Mouse (Mus musculus) intestine, embryonic 15.5 days (tissue): ENCODE results near the gene Ltbp1. TPM values are rescaled to one million over a fixed set of nuclear protein-coding genes. Genes with fewer than 3 reads are reported as not detected.

Source experiments
- ATAC-seq: fragments of 200-750 bp; cut with Nextera tagmentation; 2 replicates; pipeline ENCODE4 v1.8.0; 2017; ENCODE audit warnings: moderate TSS enrichment, moderate library complexity
- H3K27ac ChIP-seq: fragments of 300-500 bp; sonication (generic); 2 replicates; pipeline ENCODE4 v1.5.1; 2015; ENCODE audit warnings: mild to moderate bottlenecking, inconsistent platforms
- H3K27me3 ChIP-seq: fragments of 300-500 bp; sonication (generic); replicated peaks from 2 replicates; pipeline ENCODE4 v1.6.1; 2015; ENCODE audit warnings: inconsistent platforms
- H3K36me3 ChIP-seq: fragments of 300-500 bp; sonication (generic); 2 replicates; pipeline ENCODE4 v1.6.1; 2015; ENCODE audit warnings: inconsistent platforms
- H3K4me1 ChIP-seq: fragments of 300-500 bp; sonication (generic); replicated peaks from 2 replicates; pipeline ENCODE4 v1.6.1; 2015; ENCODE audit warnings: inconsistent platforms
- H3K4me2 ChIP-seq: fragments of 300-500 bp; sonication (generic); replicated peaks from 2 replicates; pipeline ENCODE4 v1.6.1; 2015; ENCODE audit warnings: mild to moderate bottlenecking, inconsistent platforms
- H3K4me3 ChIP-seq: fragments of 300-500 bp; sonication (generic); replicated peaks from 2 replicates; pipeline ENCODE4 v1.5.1; 2015; ENCODE audit warnings: inconsistent platforms
- H3K9ac ChIP-seq: fragments of 300-500 bp; sonication (generic); 2 replicates; pipeline ENCODE4 v1.6.1; 2015; ENCODE audit warnings: inconsistent platforms
- H3K9me3 ChIP-seq: fragments of 300-500 bp; sonication (generic); 2 replicates; pipeline ENCODE4 v1.6.1; 2016; ENCODE audit warnings: inconsistent platforms
- WGBS: fragments of 180-500 bp; shearing (Covaris S2); methylation state at CpG from one replicate; pipeline ENCODE4 v1.1.7; 2015; 5-methylcytosine and 5-hydroxymethylcytosine counted together
- polyA plus RNA-seq: library from polyadenylated mRNA; unstranded; fragments of >200 nt; fragmentation: Nextera tagmentation; extraction: Ambion mirVana; gene quantifications from 2 replicates; pipeline ENCODE4 v1.2.1, GENCODE M21; 2015

Ltbp1 gene
- polyA plus RNA-seq, 1 experiment from 2014 or later: 18.8 TPM

DNA sequence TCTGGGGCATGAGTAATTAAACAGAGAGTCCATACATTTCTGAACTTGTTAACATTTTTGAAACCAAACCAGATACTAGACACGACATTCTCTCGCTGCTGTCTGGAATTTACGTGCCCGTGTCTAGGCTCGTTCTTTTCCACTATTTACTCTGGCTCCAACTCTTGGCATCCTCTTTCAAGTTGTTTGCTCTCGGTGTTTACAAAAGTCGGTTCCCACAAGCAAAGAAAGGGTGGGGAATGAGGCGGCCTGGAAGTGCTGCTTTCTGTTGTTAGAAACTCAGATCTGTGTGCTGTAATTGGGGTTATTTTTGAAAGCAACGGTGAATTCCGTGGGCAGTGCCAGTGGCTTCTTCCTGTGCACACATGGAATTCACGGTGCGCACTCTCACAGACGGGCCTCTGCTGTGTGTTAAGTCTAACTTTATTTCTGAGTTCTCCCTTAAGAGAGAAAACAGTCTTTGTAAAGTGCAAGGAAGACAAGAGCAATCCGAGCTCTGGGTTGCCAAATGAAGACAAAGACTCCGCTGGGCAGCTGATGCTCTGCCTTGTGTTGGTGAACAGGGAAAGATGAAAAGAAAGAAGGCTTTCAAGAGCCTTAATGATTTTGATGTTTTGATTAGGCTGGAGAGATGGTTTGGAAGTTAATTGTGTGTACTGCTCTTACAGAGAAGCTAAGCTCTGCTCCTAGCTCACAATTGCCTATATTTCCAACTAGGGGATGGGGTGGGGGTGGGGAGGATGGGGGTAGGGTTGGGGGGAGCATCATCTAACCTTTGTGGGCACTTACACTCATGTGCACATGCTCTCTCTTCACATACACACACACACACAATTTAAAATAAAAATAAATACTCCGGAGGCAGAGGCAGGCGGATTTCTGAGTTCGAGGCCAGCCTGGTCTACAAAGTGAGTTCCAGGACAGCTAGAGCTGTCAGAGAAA, 302.0 kb downstream of the Ltbp1 start:
- Histone ChIP-seq H3K9ac (no peak overlapping the region), H3K27me3 (no peaks in the 10 kb centered on the region), H3K27ac (no peak overlapping the region), H3K4me2 (no peak overlapping the region; the same call in 1 of the 2 replicates), H3K4me1 (no peaks in the 10 kb centered on the region), H3K36me3 (no peaks in the 10 kb centered on the region), H3K9me3 (no peaks in the 10 kb centered on the region), H3K4me3 (no peak overlapping the region)
- ATAC-seq: no peak
- WGBS: 42% methylated on average over 18 of the region's 18 CpGs

DNA sequence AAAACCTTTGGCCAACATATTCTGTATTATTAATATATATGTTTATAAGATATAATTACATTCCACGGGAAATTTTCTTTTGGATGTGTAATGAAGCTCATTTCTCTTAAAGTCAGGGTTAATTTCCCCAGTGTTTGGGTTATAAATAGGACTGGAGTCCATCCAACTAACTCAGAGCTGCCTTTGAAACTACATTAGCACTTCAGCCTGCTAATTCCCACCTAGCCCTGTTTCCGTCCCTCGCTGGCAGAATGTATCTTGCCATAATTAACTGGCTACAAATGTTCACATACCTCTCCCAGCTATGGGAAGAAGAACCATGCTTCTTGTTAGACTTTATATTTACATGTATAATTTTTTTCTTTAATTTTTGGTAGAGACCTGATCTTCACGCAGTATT, 311.7 kb downstream of the Ltbp1 start:
- H3K27ac ChIP-seq: no peak overlapping the region
- H3K9ac ChIP-seq: no peak overlapping the region
- 71% methylated on average over 4 of the region's 4 CpGs for WGBS
- no peak for ATAC-seq
- H3K4me2 ChIP-seq: no peak overlapping the region
- no peaks in the 10 kb centered on the region for H3K9me3 ChIP-seq
- no peaks in the 10 kb centered on the region for H3K36me3 ChIP-seq
- no peak overlapping the region for H3K4me3 ChIP-seq
- no peaks in the 10 kb centered on the region for H3K4me1 ChIP-seq
- no peaks in the 10 kb centered on the region for H3K27me3 ChIP-seq

DNA sequence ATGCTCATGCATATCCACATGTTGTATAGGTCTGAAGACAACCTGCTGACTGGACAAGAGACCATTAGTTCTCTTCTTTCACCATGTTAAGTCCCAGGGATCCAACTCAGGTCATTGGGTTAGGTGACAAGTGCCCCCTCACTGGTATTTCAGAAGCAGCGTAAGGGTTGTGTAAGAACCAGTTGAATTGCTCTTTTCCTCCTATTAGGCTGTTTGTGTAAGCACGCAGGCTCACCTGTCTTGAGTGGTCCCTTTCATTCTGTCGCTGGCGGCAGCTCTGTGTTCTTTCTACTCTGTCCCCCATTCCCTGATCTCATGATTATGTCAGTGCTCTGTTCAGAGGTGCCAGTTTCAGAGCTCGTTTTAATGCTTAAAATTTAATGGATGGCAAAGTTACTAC, 317.9 kb downstream of the Ltbp1 start:
- Histone ChIP-seq H3K4me2 (no peak overlapping the region), H3K4me1 (no peaks in the 10 kb centered on the region), H3K27me3 (no peaks in the 10 kb centered on the region), H3K9me3 (no peaks in the 10 kb centered on the region), H3K36me3 (no peaks in the 10 kb centered on the region), H3K9ac (no peak overlapping the region), H3K27ac (no peak overlapping the region), H3K4me3 (no peak overlapping the region)
- no peak for ATAC-seq
- WGBS: 91% methylated on average over 5 of the region's 5 CpGs

DNA sequence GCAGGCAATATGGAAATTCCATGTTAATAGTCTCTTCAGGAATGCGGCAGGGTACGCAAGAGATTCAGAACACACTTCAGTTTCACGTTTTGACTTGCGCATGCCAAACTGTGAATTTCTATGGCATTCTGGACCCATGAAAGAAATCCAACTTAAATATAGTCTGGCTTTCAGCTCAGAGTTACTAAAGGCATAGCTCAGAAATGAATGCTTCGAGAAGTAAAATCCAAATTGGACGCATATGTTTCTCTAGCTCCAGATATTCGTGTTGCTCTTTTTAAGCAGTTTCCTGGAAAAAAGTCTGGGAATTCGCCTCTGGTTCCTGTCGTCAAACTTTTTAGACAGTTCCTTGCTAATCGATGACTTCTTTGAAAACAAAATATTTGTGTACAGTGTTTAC, 318.4 kb downstream of the Ltbp1 start:
- Histone ChIP-seq H3K4me2 (no peak overlapping the region), H3K36me3 (no peaks in the 10 kb centered on the region), H3K4me1 (no peaks in the 10 kb centered on the region), H3K9ac (no peak overlapping the region), H3K27me3 (no peaks in the 10 kb centered on the region), H3K4me3 (no peak overlapping the region), H3K9me3 (no peaks in the 10 kb centered on the region), H3K27ac (no peak overlapping the region)
- ATAC-seq: no peak
- 94% methylated on average over 10 of the region's 10 CpGs for WGBS

DNA sequence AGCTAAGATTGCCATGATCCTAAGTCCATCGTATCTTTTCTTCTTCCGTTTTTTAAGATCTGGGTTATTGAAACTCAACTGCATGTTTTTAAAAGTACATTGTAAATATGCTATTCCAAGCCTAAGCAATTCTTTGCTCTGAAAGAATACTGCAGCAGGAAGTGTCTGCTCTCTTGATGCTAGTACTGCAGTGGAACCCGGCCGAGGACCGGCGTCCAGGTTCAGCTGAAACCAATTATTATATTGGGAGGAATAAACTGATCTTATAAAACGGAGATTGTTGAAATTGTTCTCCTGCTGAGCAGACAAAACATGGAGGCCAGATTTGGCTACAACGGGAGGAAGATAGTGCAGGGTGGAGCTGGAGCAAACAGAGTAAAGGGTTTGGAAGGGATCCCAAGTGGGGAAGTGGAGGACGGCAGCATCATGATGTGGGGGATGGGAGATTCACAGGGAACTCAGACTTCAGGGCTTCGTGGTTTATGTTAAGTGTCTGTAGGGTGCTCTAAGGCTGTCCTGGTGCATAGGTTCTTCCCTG, 322.8 kb downstream of the Ltbp1 start:
- Histone ChIP-seq H3K27me3 (no peaks in the 10 kb centered on the region), H3K36me3 (no peaks in the 10 kb centered on the region), H3K4me2 (no peak overlapping the region), H3K4me1 (no peaks in the 10 kb centered on the region), H3K4me3 (no peak overlapping the region), H3K27ac (no peak overlapping the region), H3K9me3 (no peaks in the 10 kb centered on the region), H3K9ac (no peak overlapping the region)
- WGBS: 81% methylated on average over 10 of the region's 10 CpGs
- no peak for ATAC-seq

DNA sequence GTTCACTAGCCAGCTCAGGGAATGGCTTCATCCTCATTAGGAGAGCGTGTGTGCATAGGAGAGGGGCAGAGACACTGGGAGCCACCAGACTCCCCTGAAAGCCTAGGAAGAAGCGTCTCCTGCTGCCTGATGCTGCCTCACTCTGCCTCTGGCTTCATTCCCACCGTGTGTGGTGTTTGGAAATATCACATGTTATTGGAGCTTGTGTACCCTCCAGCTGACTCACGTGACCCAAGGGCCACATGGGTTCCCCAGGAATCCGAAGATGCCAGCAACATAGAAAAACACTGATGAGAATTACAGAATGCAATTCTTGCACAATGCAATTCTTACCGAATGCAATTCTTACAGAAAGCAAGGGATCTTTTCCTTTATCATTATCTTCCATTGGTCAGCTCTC, 325.0 kb downstream of the Ltbp1 start:
- H3K27ac ChIP-seq: no peak overlapping the region
- no peaks in the 10 kb centered on the region for H3K36me3 ChIP-seq
- H3K4me1 ChIP-seq: no peaks in the 10 kb centered on the region
- H3K4me3 ChIP-seq: no peak overlapping the region
- no peak overlapping the region for H3K9ac ChIP-seq
- H3K4me2 ChIP-seq: no peak overlapping the region
- no peaks in the 10 kb centered on the region for H3K9me3 ChIP-seq
- ATAC-seq: no peak
- WGBS: 86% methylated on average over 6 of the region's 6 CpGs
- no peaks in the 10 kb centered on the region for H3K27me3 ChIP-seq

DNA sequence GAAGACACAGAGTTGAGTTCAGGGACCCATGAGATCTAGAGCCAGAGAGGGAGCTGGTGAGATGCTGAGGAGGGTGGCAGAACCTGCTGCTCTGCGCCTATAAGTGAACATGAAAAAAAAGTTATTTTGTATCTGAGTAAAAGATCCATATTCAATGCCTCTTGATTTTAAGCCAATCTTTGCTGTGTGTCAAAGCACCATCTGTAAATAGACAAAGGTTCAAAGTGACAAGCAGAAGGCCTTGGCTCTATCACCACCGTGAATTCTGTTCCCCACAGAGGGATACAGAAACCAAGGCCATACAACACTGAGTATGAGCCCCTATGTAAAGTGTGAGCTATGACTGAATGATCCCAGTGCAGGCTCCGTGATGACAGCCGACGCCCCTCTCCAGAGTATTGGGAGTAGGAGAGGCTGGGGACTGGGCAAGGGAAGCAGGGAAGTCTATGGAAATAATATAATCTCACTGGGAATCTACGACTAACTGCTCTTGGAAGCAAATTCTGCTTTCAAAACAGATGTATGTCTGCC, 326.1 kb downstream of the Ltbp1 start:
- Histone ChIP-seq H3K4me1 (no peaks in the 10 kb centered on the region), H3K27me3 (no peaks in the 10 kb centered on the region), H3K4me3 (no peak overlapping the region), H3K27ac (no peak overlapping the region), H3K4me2 (no peak overlapping the region), H3K9me3 (no peaks in the 10 kb centered on the region), H3K36me3 (no peaks in the 10 kb centered on the region), H3K9ac (no peak overlapping the region)
- ATAC-seq: no peak
- 87% methylated on average over 6 of the region's 6 CpGs for WGBS

DNA sequence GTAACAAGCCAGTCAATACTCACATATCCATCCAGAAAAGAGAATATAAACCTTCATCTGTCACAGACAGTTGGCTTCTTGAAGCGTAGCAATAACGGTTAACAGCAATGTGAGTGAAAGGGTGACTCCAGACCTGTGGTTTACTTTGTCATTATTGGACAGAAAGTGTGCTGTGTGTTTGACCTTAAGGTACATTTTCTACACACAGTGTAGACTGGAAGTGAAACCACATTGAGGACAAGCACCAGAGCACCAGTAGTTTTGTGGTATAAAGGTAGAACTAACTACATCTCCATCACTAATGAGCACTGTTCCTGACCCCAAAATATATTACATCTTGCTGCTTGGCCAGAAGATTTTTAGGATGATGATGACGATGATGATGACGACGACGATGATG, 326.9 kb downstream of the Ltbp1 start:
- ATAC-seq: no peak
- no peaks in the 10 kb centered on the region for H3K9me3 ChIP-seq
- H3K9ac ChIP-seq: no peak overlapping the region
- no peak overlapping the region for H3K27ac ChIP-seq
- no peak overlapping the region for H3K4me3 ChIP-seq
- H3K4me2 ChIP-seq: no peak overlapping the region
- no peaks in the 10 kb centered on the region for H3K27me3 ChIP-seq
- no peaks in the 10 kb centered on the region for H3K4me1 ChIP-seq
- WGBS: 97% methylated on average over 6 of the region's 6 CpGs
- no peaks in the 10 kb centered on the region for H3K36me3 ChIP-seq

DNA sequence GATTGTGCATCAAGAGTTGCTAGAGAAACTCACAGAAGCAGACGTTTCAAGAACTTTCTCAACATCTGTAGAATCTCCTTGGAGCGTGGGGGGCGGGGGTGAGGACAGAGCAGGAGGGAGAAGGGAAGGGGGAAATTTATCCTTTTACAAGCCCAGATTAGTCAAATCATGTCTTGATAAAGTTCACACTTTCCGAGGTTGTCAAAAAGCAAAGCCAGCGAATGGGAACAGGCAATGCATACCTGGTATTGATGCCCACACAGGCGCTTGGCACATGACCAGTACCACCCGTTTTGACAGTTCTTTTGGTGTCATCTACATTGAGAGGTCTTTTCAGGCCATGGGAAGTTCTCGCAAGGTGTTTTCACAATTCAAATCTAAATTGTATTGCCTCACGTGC, 327.6 kb downstream of the Ltbp1 start:
- no peak for ATAC-seq
- no peak overlapping the region for H3K4me3 ChIP-seq
- 90% methylated on average over 9 of the region's 9 CpGs for WGBS
- no peak overlapping the region for H3K4me2 ChIP-seq
- no peaks in the 10 kb centered on the region for H3K4me1 ChIP-seq
- H3K9me3 ChIP-seq: no peaks in the 10 kb centered on the region
- H3K27ac ChIP-seq: no peak overlapping the region
- H3K36me3 ChIP-seq: no peaks in the 10 kb centered on the region
- H3K27me3 ChIP-seq: no peaks in the 10 kb centered on the region
- no peak overlapping the region for H3K9ac ChIP-seq

DNA sequence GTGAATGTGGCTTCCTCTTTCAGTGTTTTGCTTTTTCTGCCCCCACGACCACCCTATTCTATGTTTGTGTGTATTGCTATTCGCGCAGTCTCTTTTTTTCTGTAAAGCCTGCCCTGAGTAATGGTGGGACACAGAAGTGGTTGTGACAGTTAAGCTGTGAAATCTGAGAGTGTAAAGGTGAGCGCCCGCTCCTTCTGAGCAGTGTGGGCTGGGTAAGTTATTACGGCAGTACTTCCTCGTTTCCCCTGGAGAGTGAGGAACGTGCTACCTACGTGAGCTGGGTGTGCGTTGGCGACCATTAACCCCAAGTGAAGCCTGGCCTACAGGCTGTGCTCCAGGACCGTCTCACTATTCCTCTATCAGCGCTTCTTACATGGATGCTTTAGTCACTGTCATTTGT, 328.4 kb downstream of the Ltbp1 start:
- H3K27me3 ChIP-seq: no peaks in the 10 kb centered on the region
- no peak overlapping the region for H3K4me3 ChIP-seq
- H3K9me3 ChIP-seq: no peaks in the 10 kb centered on the region
- H3K9ac ChIP-seq: no peak overlapping the region
- no peaks in the 10 kb centered on the region for H3K36me3 ChIP-seq
- no peak overlapping the region for H3K27ac ChIP-seq
- whole genome bisulfite sequencing: 81% methylated on average over 13 of the region's 13 CpGs
- no peak overlapping the region for H3K4me2 ChIP-seq
- ATAC-seq: 0 out of 2 replicates have a peak, but pooled peaks have one; percentile 39
- H3K4me1 ChIP-seq: no peaks in the 10 kb centered on the region

DNA sequence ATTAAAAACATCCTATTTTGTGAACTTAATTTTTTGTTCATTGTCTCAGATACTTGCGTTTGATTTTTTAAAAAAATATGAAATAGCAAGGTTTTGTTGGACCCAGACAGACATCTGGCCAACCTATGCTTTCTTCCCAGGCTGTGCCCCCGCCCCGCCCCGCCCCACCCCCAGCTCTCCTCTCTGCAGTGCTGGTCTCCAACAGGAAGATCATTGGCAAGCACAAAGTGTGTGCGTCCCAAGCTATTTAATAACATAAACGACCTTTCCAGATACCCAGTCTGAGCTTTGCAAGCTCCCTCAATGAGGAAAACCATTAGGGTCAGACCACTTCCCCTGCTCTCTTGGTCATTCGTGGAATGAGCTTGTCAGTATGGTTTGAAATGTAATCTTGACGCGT, 330.3 kb downstream of the Ltbp1 start:
- ATAC-seq: no peak
- WGBS: 67% methylated on average over 9 of the region's 9 CpGs
- no peaks in the 10 kb centered on the region for H3K36me3 ChIP-seq
- no peak overlapping the region for H3K4me3 ChIP-seq
- no peaks in the 10 kb centered on the region for H3K9me3 ChIP-seq
- H3K4me2 ChIP-seq: no peak overlapping the region
- no peaks in the 10 kb centered on the region for H3K27me3 ChIP-seq
- H3K9ac ChIP-seq: no peak overlapping the region
- no peaks in the 10 kb centered on the region for H3K4me1 ChIP-seq
- no peak overlapping the region for H3K27ac ChIP-seq

DNA sequence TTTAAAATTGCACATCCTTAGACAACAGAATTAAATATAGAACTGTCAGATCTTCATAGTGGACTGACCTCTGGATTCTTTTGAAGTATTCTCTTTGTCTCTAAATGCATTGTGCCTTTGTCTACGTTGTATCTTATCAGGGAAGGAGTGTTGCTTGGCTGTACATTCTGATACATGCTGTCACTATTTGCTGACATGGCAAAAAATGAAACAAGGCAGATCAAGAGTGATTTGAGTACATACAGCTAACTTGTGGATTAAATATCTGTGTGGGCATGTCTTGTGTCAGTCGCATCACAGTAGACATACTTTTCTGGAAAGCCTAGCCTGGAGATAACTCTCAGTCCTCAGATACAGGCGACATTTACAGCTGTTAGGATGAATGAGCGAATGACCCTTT, 335.9 kb downstream of the Ltbp1 start:
- Histone ChIP-seq H3K27me3 (no peaks in the 10 kb centered on the region), H3K9ac (no peak overlapping the region), H3K9me3 (no peaks in the 10 kb centered on the region), H3K4me1 (no peaks in the 10 kb centered on the region), H3K27ac (no peak overlapping the region), H3K4me3 (no peak overlapping the region), H3K36me3 (no peaks in the 10 kb centered on the region), H3K4me2 (no peak overlapping the region)
- ATAC-seq: no peak
- WGBS: 76% methylated on average over 4 of the region's 4 CpGs

DNA sequence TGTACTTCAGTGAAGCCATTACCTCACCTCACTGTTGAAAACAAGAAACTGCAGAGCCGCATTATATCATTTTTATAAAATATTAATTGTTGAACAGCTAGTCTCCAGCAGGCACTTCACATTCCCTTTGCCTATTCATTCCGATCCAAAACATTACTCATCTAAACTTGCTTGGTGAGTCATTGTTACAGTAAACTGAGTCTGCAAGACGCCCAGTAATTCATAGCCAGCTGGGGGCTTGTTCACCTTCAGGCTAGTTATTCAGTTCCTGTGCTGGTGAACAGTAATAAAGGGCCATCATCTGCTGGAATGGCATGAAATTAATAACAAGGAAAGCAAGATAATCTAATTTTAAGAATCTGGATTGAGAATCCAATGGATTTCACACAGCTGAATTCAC, 339.7 kb downstream of the Ltbp1 start:
- 69% methylated on average over 3 of the region's 3 CpGs for WGBS

More for the DNA sequence above, 339.7 kb downstream of the Ltbp1 start:
- no peak overlapping the region for H3K4me2 ChIP-seq
- H3K4me3 ChIP-seq: no peak overlapping the region
- no peak overlapping the region for H3K27ac ChIP-seq
- H3K9me3 ChIP-seq: no peaks in the 10 kb centered on the region
- H3K36me3 ChIP-seq: no peaks in the 10 kb centered on the region
- no peaks in the 10 kb centered on the region for H3K27me3 ChIP-seq
- no peak overlapping the region for H3K9ac ChIP-seq
- H3K4me1 ChIP-seq: no peaks in the 10 kb centered on the region
- ATAC-seq: no peak
